Mouse (Mus musculus) heart, embryonic 11.5 days (tissue): ENCODE results near the gene Ncl. TPM values are rescaled to one million over a fixed set of nuclear protein-coding genes. Genes with fewer than 3 reads are reported as not detected.

Experiments
- ATAC-seq: fragments of 200-750 bp; cut with Nextera tagmentation; replicated peaks from 2 replicates; pipeline ENCODE4 v1.8.0; 2017; ENCODE audit warnings: moderate library complexity; ENCODE audit not compliant: insufficient number of reproducible peaks, low FRiP score, low TSS enrichment
- H3K27ac ChIP-seq: fragments of 300-500 bp; sonication (generic); 2 replicates; pipeline ENCODE4 v1.5.1; 2014; ENCODE audit warnings: mild to moderate bottlenecking, low read depth, low read length
- H3K27me3 ChIP-seq: fragments of 300-500 bp; sonication (generic); 2 replicates; pipeline ENCODE4 v1.6.1; 2014; ENCODE audit warnings: mild to moderate bottlenecking, low read length, mixed read lengths; ENCODE audit not compliant: control insufficient read depth, insufficient read depth
- H3K36me3 ChIP-seq: fragments of 300-500 bp; sonication (generic); 2 replicates; pipeline ENCODE4 v1.6.1; 2014; ENCODE audit warnings: mild to moderate bottlenecking, low read length, moderate library complexity, mixed read lengths; ENCODE audit not compliant: control insufficient read depth, insufficient read depth
- H3K4me1 ChIP-seq: fragments of 300-500 bp; sonication (generic); 2 replicates; pipeline ENCODE4 v1.6.1; 2014; ENCODE audit warnings: low read length; ENCODE audit not compliant: control insufficient read depth, insufficient read depth
- H3K4me2 ChIP-seq: fragments of 300-500 bp; sonication (generic); 2 replicates; pipeline ENCODE4 v1.6.1; 2014; ENCODE audit warnings: mild to moderate bottlenecking, moderate library complexity
- H3K4me3 ChIP-seq: fragments of 300-500 bp; sonication (generic); 2 replicates; pipeline ENCODE4 v1.5.1; 2014; ENCODE audit warnings: low read depth, low read length
- H3K9ac ChIP-seq: fragments of 300-500 bp; sonication (generic); 2 replicates; pipeline ENCODE4 v1.6.1; 2014; ENCODE audit warnings: mild to moderate bottlenecking, low read depth, low read length, moderate library complexity
- H3K9me3 ChIP-seq: fragments of 300-500 bp; sonication (generic); replicated peaks from 2 replicates; pipeline ENCODE4 v1.6.1; 2016; ENCODE audit warnings: low read length; ENCODE audit not compliant: control insufficient read depth
- WGBS: fragments of 180-500 bp; shearing (Covaris S2); extraction: QIAGEN DNeasy Blood & Tissue Kit; methylation state at CpG from one replicate; pipeline ENCODE4 v1.1.7; 2014; ENCODE audit not compliant: insufficient replicate concordance; 5-methylcytosine and 5-hydroxymethylcytosine counted together
- polyA plus RNA-seq: library from polyadenylated mRNA; unstranded; fragments of >200 nt; fragmentation: Nextera tagmentation; extraction: Ambion mirVana; gene quantifications from 2 replicates; pipeline ENCODE4 v1.2.1, GENCODE M21; 2014

Gene Ncl
- polyA plus RNA-seq, 1 experiment from 2014 or later: 287 TPM

GRCm38 (mm10) chr1:86354186-86354585 is 5.0 kb downstream of the Ncl start:
- H3K4me3 ChIP-seq: no peak overlapping the region
- 91% methylated on average over 2 of the region's 2 CpGs for WGBS
- H3K27ac ChIP-seq: no peak overlapping the region
- no peaks in the 10 kb centered on the region for H3K27me3 ChIP-seq
- no peaks in the 10 kb centered on the region for H3K9me3 ChIP-seq
- peaks cover 2% of the 10 kb centered on the region; the same call in 1 of the 2 replicates for H3K4me1 ChIP-seq
- no peak for ATAC-seq
- peaks cover 61% of the 10 kb centered on the region for H3K36me3 ChIP-seq
- no peak overlapping the region for H3K9ac ChIP-seq
- no peak overlapping the region for H3K4me2 ChIP-seq

- no peaks in the 10 kb centered on the region for H3K27me3 ChIP-seq
- no peak overlapping the region for H3K27ac ChIP-seq
- H3K4me1 ChIP-seq: no peaks in the 10 kb centered on the region
- peaks cover 56% of the 10 kb centered on the region for H3K36me3 ChIP-seq
- no peak overlapping the region for H3K9ac ChIP-seq
- WGBS: 88% methylated on average over 8 of the region's 8 CpGs
- ATAC-seq: no peak
- no peak overlapping the region for H3K4me3 ChIP-seq
- no peaks in the 10 kb centered on the region for H3K9me3 ChIP-seq
- no peak overlapping the region for H3K4me2 ChIP-seq
Measured at GRCm38 (mm10) chr1:86350576-86350975, 8.6 kb downstream of the Ncl start.

GRCm38 (mm10) chr1:86349696-86350095 is 9.5 kb downstream of the Ncl start:
- H3K9me3 ChIP-seq: no peaks in the 10 kb centered on the region
- WGBS: 97% methylated on average over 1 of the region's 1 CpGs
- peaks cover 52% of the 10 kb centered on the region for H3K36me3 ChIP-seq

GRCm38 (mm10) chr1:86349201-86349600 is 10.0 kb downstream of the Ncl start:
- no peaks in the 10 kb centered on the region for H3K27me3 ChIP-seq
- 92% methylated on average over 3 of the region's 3 CpGs for WGBS
- no peak for ATAC-seq

More at GRCm38 (mm10) chr1:86349696-86350095, 9.5 kb downstream of the Ncl start:
- Histone ChIP-seq H3K27ac (no peak overlapping the region), H3K4me1 (no peaks in the 10 kb centered on the region), H3K9ac (no peak overlapping the region), H3K27me3 (no peaks in the 10 kb centered on the region), H3K4me2 (no peak overlapping the region), H3K4me3 (no peak overlapping the region)
- no peak for ATAC-seq

GRCm38 (mm10) chr1:86348801-86349200 is 10.4 kb downstream of the Ncl start:
- H3K36me3 ChIP-seq: peaks cover 45% of the 10 kb centered on the region

More at GRCm38 (mm10) chr1:86349201-86349600, 10.0 kb downstream of the Ncl start:
- no peak overlapping the region for H3K27ac ChIP-seq
- H3K36me3 ChIP-seq: peaks cover 49% of the 10 kb centered on the region
- no peak overlapping the region for H3K9ac ChIP-seq
- H3K4me1 ChIP-seq: no peaks in the 10 kb centered on the region
- no peak overlapping the region for H3K4me2 ChIP-seq
- no peaks in the 10 kb centered on the region for H3K9me3 ChIP-seq
- no peak overlapping the region for H3K4me3 ChIP-seq

GRCm38 (mm10) chr1:86348083-86348482 is 11.1 kb downstream of the Ncl start:
- H3K4me3 ChIP-seq: no peak overlapping the region
- H3K36me3 ChIP-seq: peaks cover 40% of the 10 kb centered on the region
- WGBS: 73% methylated on average over 1 of the region's 1 CpGs
- no peaks in the 10 kb centered on the region for H3K9me3 ChIP-seq
- H3K27ac ChIP-seq: no peak overlapping the region
- H3K4me1 ChIP-seq: no peaks in the 10 kb centered on the region
- no peak for ATAC-seq
- no peak overlapping the region for H3K9ac ChIP-seq
- H3K27me3 ChIP-seq: no peaks in the 10 kb centered on the region
- H3K4me2 ChIP-seq: no peak overlapping the region

More at GRCm38 (mm10) chr1:86348801-86349200, 10.4 kb downstream of the Ncl start:
- no peaks in the 10 kb centered on the region for H3K9me3 ChIP-seq
- H3K9ac ChIP-seq: no peak overlapping the region
- H3K4me1 ChIP-seq: no peaks in the 10 kb centered on the region
- H3K27me3 ChIP-seq: no peaks in the 10 kb centered on the region
- no peak for ATAC-seq
- no peak overlapping the region for H3K4me3 ChIP-seq
- no peak overlapping the region for H3K4me2 ChIP-seq
- 74% methylated on average over 4 of the region's 4 CpGs for WGBS
- H3K27ac ChIP-seq: no peak overlapping the region

- Histone ChIP-seq H3K9ac (no peak overlapping the region), H3K36me3 (peaks cover 37% of the 10 kb centered on the region), H3K27ac (no peak overlapping the region), H3K4me3 (no peak overlapping the region), H3K4me1 (no peaks in the 10 kb centered on the region), H3K4me2 (no peak overlapping the region), H3K9me3 (no peaks in the 10 kb centered on the region), H3K27me3 (no peaks in the 10 kb centered on the region)
- ATAC-seq: no peak
- WGBS: 63% methylated on average over 1 of the region's 1 CpGs
Measured at GRCm38 (mm10) chr1:86347716-86348045, 11.5 kb downstream of the Ncl start.

GRCm38 (mm10) chr1:86346851-86347715 is 12.1 kb downstream of the Ncl start:
- H3K27ac ChIP-seq: no peak overlapping the region
- H3K9ac ChIP-seq: no peak overlapping the region
- no peak overlapping the region for H3K4me3 ChIP-seq
- H3K4me2 ChIP-seq: no peak overlapping the region
- H3K4me1 ChIP-seq: no peaks in the 10 kb centered on the region
- H3K27me3 ChIP-seq: no peaks in the 10 kb centered on the region
- ATAC-seq: no peak
- 83% methylated on average over 3 of the region's 3 CpGs for WGBS
- peaks cover 33% of the 10 kb centered on the region for H3K36me3 ChIP-seq
- no peaks in the 10 kb centered on the region for H3K9me3 ChIP-seq

- 87% methylated on average over 4 of the region's 4 CpGs for WGBS
- Histone ChIP-seq H3K9ac (no peak overlapping the region), H3K4me3 (no peak overlapping the region), H3K36me3 (peaks cover 23% of the 10 kb centered on the region), H3K27ac (no peak overlapping the region), H3K9me3 (no peaks in the 10 kb centered on the region), H3K27me3 (no peaks in the 10 kb centered on the region), H3K4me1 (no peaks in the 10 kb centered on the region), H3K4me2 (no peak overlapping the region)
- no peak for ATAC-seq
Measured at GRCm38 (mm10) chr1:86345956-86346355, 13.2 kb downstream of the Ncl start.
